Mouse (Mus musculus) liver, postnatal 0 days (tissue): ENCODE data around the gene March1. TPM values are rescaled to one million over a fixed set of nuclear protein-coding genes. Genes with fewer than 3 reads are reported as not detected.

Experiments used
- ATAC-seq: fragments of 200-750 bp; cut with Nextera tagmentation; 2 replicates; pipeline ENCODE4 v1.8.0; 2017; ENCODE audit warnings: mild to moderate bottlenecking, moderate library complexity
- DNase-seq: peaks from one replicate; pipeline ENCODE4 v3.0.0-alpha.2; 2016
- H3K27ac ChIP-seq: fragments of 300-500 bp; sonication (generic); 2 replicates; pipeline ENCODE4 v1.5.1; 2014; ENCODE audit warnings: antibody characterized with exemption, moderate library complexity, mild to moderate bottlenecking, low read depth
- H3K27me3 ChIP-seq: fragments of 300-500 bp; sonication (generic); 2 replicates; pipeline ENCODE4 v1.6.1; 2014; ENCODE audit warnings: low read length, control low read depth, mixed read lengths; ENCODE audit not compliant: insufficient read depth
- H3K36me3 ChIP-seq: fragments of 300-500 bp; sonication (generic); replicated peaks from 2 replicates; pipeline ENCODE4 v1.6.1; 2014; ENCODE audit warnings: mild to moderate bottlenecking, control low read depth, low read length, moderate library complexity, mixed read lengths; ENCODE audit not compliant: insufficient read depth
- H3K4me1 ChIP-seq: fragments of 300-500 bp; sonication (generic); 2 replicates; pipeline ENCODE4 v1.6.1; 2014; ENCODE audit warnings: antibody characterized with exemption, mild to moderate bottlenecking, control low read depth; ENCODE audit not compliant: insufficient read depth
- H3K4me2 ChIP-seq: fragments of 300-500 bp; sonication (generic); 2 replicates; pipeline ENCODE4 v1.6.1; 2014; ENCODE audit warnings: low read depth, mild to moderate bottlenecking, low read length, moderate library complexity, mixed read lengths
- H3K4me3 ChIP-seq: fragments of 300-500 bp; sonication (generic); 2 replicates; pipeline ENCODE4 v1.5.1; 2014; ENCODE audit warnings: low read depth, low read length
- H3K9ac ChIP-seq: fragments of 300-500 bp; sonication (generic); replicated peaks from 2 replicates; pipeline ENCODE4 v1.6.1; 2014; ENCODE audit warnings: mild to moderate bottlenecking, moderate library complexity
- H3K9me3 ChIP-seq: fragments of 300-500 bp; sonication (generic); 2 replicates; pipeline ENCODE4 v1.6.1; 2016; ENCODE audit warnings: mild to moderate bottlenecking, control low read depth, low read length, mixed read lengths
- CTCF ChIP-seq: sonication (generic); IDR thresholded peaks from 2 replicates; pipeline ENCODE4 v1.5.1; 2016; ENCODE audit warnings: antibody characterized with exemption, low read depth
- EP300 ChIP-seq: IDR thresholded peaks from 2 replicates; pipeline ENCODE4 v1.6.1; 2016; ENCODE audit warnings: antibody characterized with exemption, low read depth, mild to moderate bottlenecking
- WGBS: fragments of 180-500 bp; shearing (Covaris S2); extraction: QIAGEN DNeasy Blood & Tissue Kit; methylation state at CpG from one replicate; pipeline ENCODE4 v1.1.7; 2014; ENCODE audit not compliant: insufficient replicate concordance; 5-methylcytosine and 5-hydroxymethylcytosine counted together
- polyA plus RNA-seq: library from polyadenylated mRNA; unstranded; fragments of >200 nt; fragmentation: Nextera tagmentation; extraction: Ambion mirVana; gene quantifications from 2 replicates; pipeline ENCODE4 v1.2.1, GENCODE M21; 2015

March1 gene
- polyA plus RNA-seq, 1 experiment from 2014 or later, result 1.4 TPM

DNA sequence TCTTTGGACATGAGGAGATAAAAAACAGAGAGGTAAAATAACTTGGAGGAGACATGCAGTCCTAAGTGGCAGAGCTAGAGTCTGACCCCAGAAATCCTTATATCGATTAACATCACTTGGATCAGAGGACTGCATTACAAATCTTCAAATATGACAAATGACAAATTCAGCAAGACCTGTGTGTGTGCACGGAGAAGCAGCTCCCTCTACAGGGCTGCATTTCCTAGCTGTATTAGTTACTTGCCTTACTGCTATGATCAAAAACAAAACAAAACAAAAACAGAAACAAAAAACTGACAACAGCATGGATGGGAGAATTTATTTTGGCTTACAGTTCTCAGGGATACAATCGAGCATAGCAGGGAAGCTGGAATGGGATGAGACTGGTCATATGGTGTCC, 827.7 kb downstream of the March1 start:
- no peak overlapping the region for H3K9ac ChIP-seq
- WGBS, result 64% methylated on average over 3 of the region's 3 CpGs
- H3K4me3 ChIP-seq, result no peak overlapping the region
- H3K27me3 ChIP-seq, result no peaks in the 10 kb centered on the region
- no peak overlapping the region for H3K27ac ChIP-seq
- H3K36me3 ChIP-seq, result no peaks in the 10 kb centered on the region
- no peak for DNase-seq
- H3K9me3 ChIP-seq, result no peaks in the 10 kb centered on the region
- H3K4me2 ChIP-seq, result no peak overlapping the region
- TF ChIP-seq CTCF (no peak; the same call in 1 of the 2 replicates), EP300 (no peak)
- no peak for ATAC-seq
- no peaks in the 10 kb centered on the region for H3K4me1 ChIP-seq

GRCm38 (mm10) chr8:66450691-66451090, 833.0 kb downstream of the March1 start:
- Histone ChIP-seq H3K27ac (no peak overlapping the region), H3K4me2 (no peak overlapping the region), H3K27me3 (no peaks in the 10 kb centered on the region), H3K9ac (no peak overlapping the region), H3K9me3 (no peaks in the 10 kb centered on the region), H3K4me1 (no peaks in the 10 kb centered on the region), H3K36me3 (no peaks in the 10 kb centered on the region), H3K4me3 (no peak overlapping the region)
- TF ChIP-seq CTCF (peak; percentile 63), EP300 (no peak)
- ATAC-seq, result no peak
- DNase-seq, result peak; percentile 27
- 23% methylated on average over 5 of the region's 5 CpGs for WGBS

GRCm38 (mm10) chr8:66457057-66457456, 839.4 kb downstream of the March1 start:
- TF ChIP-seq CTCF, result peak; percentile 32
- TF ChIP-seq EP300, result no peak
- H3K4me3 ChIP-seq, result no peak overlapping the region
- no peak overlapping the region for H3K4me2 ChIP-seq
- H3K27me3 ChIP-seq, result no peaks in the 10 kb centered on the region
- no peaks in the 10 kb centered on the region for H3K4me1 ChIP-seq
- no peak overlapping the region for H3K9ac ChIP-seq
- DNase-seq (no peak), ATAC-seq (no peak)
- no peak overlapping the region for H3K27ac ChIP-seq
- H3K9me3 ChIP-seq, result no peaks in the 10 kb centered on the region
- H3K36me3 ChIP-seq, result no peaks in the 10 kb centered on the region

- H3K27me3 ChIP-seq, result no peaks in the 10 kb centered on the region
- TF ChIP-seq CTCF, result no peak
- no peak for TF ChIP-seq EP300
- no peak overlapping the region for H3K4me3 ChIP-seq
- no peaks in the 10 kb centered on the region for H3K9me3 ChIP-seq
- no peaks in the 10 kb centered on the region for H3K36me3 ChIP-seq
- ATAC-seq, result no peak
- WGBS, result 52% methylated on average over 3 of the region's 3 CpGs
- H3K4me1 ChIP-seq, result no peaks in the 10 kb centered on the region
- no peak overlapping the region for H3K4me2 ChIP-seq
- no peak for DNase-seq
- H3K27ac ChIP-seq, result no peak overlapping the region
- H3K9ac ChIP-seq, result no peak overlapping the region
Measured at GRCm38 (mm10) chr8:66469821-66470220, 852.1 kb downstream of the March1 start.

DNA sequence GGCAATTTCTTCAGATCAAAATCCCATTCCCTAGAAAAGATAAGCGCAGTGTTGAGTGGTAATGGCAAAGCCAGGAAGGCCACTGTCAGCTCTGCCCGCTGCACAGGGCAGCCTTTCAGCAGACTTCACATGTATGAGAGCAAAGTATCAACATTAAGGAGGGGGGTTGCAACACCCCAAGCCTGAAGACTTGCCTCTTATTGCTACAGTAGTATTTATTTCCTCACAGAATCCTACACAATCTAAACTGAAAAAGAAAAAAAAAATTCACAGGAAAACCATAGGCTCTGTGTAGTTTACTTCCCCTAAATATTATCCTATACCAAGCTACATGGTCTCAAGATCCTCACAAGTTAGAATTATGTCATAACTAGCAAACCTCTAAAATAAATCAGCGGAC, 859.2 kb downstream of the March1 start:
- WGBS, result 84% methylated on average over 3 of the region's 3 CpGs

GRCm38 (mm10) chr8:66486084-66486763, 868.5 kb downstream of the March1 start, which contains the start of gene Tma16:
Gene Tma16 (minus strand): TSS chr8:66486530.
- WGBS, result 2% methylated on average over 45 of the region's 45 CpGs
- Histone ChIP-seq H3K4me3 (peak within 1 kb of the TSS; percentile 94), H3K4me1 (0 out of 2 replicates have a peak, but pooled peaks cover 4% of the 10 kb centered on the region)

More for the DNA sequence above, 859.2 kb downstream of the March1 start:
- Histone ChIP-seq H3K27ac (no peak overlapping the region), H3K9me3 (no peaks in the 10 kb centered on the region), H3K4me1 (no peaks in the 10 kb centered on the region), H3K36me3 (peaks cover 36% of the 10 kb centered on the region), H3K27me3 (no peaks in the 10 kb centered on the region), H3K4me2 (no peak overlapping the region), H3K9ac (no peak overlapping the region), H3K4me3 (no peak overlapping the region)
- DNase-seq (no peak), ATAC-seq (no peak)
- TF ChIP-seq EP300, result no peak

More at GRCm38 (mm10) chr8:66486084-66486763, 868.5 kb downstream of the March1 start, which contains the start of gene Tma16:
- Histone ChIP-seq H3K4me2 (peak within 1 kb of the TSS; percentile 90), H3K27ac (peak within 1 kb of the TSS; percentile 69), H3K9me3 (no peaks in the 10 kb centered on the region), H3K36me3 (peaks cover 8% of the 10 kb centered on the region; the same call in 1 of the 2 replicates), H3K27me3 (no peaks in the 10 kb centered on the region), H3K9ac (peak within 1 kb of the TSS; percentile 79)
- ATAC-seq, result peak; percentile 96
- TF ChIP-seq EP300 (peak; percentile 45; the same call in 1 of the 2 replicates), CTCF (no peak)
- peak; percentile 83 for DNase-seq
